Mouse (Mus musculus): ENCODE measurements around the gene Camkv. TPM values are rescaled to one million over a fixed set of nuclear protein-coding genes. Genes with fewer than 3 reads are reported as not detected.

The Camkv gene
- polyA plus RNA-seq (2012; rRNA removed) = 0.02 TPM in 1 of 2 replicates, not detected in the other

DNA sequence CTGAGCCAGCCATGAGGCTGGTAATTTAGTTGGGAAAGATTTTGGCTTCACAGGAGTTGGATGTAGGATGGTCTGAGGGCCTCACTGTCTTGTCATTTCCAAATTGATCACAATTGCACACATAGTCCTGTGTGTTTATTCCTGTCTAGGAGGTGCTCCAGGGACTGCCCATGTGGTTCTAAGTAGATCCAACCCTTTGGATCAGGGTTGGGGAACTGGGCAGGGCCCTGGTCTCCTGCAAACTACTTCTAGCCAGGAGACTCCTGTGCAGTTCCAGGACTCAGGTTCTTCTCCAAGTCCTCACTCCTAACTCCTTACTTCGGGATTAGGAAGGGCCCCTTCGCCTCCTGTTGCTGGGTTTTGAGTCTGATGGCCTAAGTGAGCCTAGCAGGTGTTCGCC, at the start of gene Camkv:
Camkv (plus strand) TSS at position 301 of the 400 bp plus-strand sequence.
- WGBS = 30% methylated on average over 3 of the region's 3 CpGs
- no peak for DNase-seq (ENCODE audit: low read depth, low spot score)

DNA sequence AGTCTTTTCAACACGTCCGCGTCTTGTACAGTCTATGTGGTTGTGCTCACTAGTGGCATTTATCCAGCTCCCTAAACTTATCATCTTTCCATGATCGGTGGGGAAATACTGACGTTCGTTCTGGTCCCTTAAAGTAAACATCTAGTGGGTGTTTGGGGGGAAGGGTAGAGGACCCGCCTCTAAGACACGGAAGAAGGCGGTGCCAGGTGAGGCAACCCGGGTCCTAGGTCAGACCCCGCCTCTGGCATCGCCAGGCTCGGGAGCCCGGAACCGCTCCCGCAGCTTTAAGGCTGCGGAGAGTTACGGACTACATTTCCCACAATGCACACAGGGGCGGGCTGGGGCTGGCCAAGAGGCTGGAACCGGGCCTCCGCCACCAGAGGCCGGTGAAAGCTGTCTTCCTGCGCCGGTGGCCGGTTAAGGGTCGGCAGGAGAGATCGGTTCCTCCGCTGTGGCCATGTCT, 47.6 kb upstream of the Camkv start, which contains the start of gene Mon1a:
Mon1a (plus strand) TSS at position 348 of the 463 bp plus-strand sequence.
- DNase-seq (ENCODE audit: low read depth, low spot score) = no peak
- WGBS = under 1% methylated on average over 28 of the region's 28 CpGs

DNA sequence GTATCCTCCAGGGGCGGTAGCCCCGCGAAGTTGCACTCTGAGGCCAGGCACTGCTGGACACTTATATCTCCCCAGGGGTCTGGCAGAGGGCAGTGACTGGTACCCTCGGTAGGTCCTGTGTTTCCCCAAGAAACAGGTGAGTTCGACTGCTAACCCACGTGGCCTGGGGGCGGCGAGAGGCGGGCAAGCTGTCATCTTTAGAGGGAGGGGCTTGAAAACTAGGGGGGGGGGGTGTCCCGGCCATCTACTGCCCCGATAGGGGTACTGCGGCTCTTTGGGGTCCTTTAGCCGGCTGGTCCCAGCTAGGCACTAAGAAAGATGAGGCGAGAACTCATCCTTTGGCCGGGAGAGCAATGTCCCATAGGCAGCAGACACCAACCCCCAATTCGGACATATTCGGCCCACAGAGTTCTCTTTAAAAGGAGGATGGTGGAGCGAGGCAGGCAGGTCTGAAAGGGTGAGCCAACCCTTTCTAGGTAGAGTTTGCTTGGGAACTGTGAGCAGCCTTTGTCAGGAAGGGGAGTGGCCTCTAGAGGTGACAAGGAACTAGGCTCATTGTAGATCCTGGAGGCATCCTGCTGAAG, 47.1 kb upstream of the Camkv start:
- DNase-seq (ENCODE audit: low read depth, low spot score) = no peak

DNA sequence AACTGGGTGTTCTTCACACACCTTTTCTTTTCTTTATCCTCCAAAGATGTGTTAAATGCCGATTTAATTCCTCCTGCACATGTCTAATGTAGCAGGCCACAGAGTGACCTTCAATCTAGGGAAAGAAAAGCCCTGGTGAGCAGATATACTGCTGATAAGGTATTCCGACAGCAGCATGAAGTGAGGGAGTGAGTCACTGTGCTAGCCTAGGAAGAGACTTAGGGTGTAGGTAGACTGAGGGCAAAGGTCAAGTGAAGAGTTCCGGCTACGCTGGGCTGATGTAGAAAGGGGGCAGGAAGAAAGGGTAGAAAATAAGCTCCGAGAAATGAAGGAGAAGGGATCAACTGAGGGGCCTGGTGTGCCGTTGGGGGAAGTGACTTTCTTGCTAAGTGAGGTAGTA, 45.2 kb upstream of the Camkv start:
- DNase-seq (ENCODE audit: low read depth, low spot score) = no peak
- 36% methylated on average over 6 of the region's 6 CpGs for WGBS

More for the DNA sequence above, 47.1 kb upstream of the Camkv start:
- WGBS = 1% methylated on average over 18 of the region's 18 CpGs

DNA sequence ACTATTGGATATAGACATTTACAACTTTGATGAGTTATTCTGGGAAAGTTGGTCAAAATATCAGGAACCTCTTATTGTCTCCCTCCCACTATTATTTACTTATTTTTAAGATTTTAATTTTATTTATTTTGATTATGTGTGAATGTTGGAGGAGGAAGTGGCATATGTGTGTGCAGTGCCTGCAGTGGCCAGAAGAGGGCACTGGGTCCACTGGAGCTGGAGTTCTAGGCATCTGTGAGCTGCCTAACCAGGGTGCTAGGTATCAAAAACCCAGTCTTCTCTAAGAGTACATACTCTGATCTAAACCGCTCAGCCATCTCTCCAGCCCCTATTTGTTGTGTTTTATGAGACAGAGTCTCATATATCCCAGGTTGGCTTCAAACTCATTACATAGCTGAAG, 44.5 kb upstream of the Camkv start:
- WGBS = 98% methylated on average over 1 of the region's 1 CpGs

DNA sequence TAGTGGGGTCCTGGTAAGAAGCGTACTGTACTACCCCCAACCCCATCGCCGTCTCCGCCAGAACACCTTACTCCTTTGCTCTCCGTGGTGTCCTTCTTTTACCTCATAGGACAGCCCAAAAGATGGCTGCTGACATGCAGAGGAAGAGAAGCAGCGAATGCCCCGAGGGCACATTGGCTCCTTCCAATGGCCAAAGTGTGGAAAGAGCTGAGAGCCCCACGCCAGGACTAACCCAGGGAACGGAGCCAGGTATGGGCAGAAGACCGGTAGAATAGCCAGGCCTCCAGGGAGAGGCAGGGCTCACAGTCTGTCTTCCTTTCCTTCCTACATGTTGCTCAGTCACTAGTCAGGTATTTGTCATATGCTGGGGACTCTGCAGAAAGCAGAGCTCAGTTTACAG, 36.9 kb upstream of the Camkv start:
- WGBS = 95% methylated on average over 10 of the region's 10 CpGs

More for the DNA sequence above, 44.5 kb upstream of the Camkv start:
- DNase-seq (ENCODE audit: low read depth, low spot score) = no peak

DNA sequence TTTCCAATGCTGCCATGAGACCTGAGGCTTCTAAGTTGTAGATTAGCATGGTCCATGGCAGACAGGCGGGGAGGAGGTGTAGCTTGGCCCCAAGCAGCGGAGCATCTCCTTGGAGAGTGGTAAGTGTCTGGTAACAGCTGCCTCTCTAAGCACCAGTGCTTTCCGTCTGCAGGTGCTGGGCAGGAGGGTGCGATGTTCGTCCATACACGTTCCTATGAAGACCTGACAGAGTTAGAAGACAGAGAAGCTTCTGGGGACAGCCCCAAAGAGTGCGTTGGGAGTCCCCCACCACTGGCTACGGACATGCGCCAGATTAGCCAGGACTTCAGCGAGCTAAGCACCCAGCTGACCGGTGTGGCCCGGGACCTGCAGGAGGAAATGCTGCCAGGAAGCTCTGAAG, 35.6 kb upstream of the Camkv start:
- WGBS = 91% methylated on average over 12 of the region's 12 CpGs

More for the DNA sequence above, 36.9 kb upstream of the Camkv start:
- DNase-seq (ENCODE audit: low read depth, low spot score) = no peak

DNA sequence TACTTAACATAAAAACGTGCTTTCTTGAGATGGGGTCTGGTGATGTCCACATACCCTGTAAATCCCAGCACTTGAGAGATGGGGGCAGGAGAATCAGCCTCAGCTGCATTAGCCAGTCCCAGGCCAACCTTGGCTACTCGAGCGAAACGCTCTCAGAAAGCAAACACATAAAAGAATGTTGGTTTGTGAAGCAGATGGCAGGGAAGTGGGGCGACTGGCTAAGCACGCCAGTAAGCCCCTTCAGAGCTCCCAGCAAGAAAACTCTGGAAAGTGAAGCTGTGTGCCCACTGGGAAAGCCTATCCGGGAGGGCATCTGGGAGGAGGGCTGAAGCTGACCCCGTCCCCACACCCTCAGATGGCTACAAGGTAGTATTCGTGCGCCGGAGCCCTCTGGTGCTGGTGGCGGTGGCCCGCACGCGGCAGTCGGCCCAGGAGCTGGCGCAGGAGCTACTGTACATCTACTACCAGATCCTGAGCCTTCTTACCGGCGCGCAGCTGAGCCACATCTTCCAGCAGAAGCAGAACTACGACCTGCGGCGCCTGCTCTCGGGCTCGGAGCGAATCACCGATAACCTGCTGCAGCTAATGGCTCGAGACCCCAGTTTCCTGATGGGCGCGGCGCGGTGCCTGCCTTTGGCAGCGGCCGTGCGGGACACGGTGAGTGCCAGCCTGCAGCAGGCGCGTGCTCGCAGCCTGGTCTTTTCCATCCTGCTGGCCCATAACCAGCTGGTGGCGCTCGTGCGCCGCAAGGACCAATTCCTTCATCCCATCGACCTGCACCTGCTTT, 34.4 kb upstream of the Camkv start:
- WGBS = 40% methylated on average over 44 of the region's 44 CpGs

More for the DNA sequence above, 35.6 kb upstream of the Camkv start:
- no peak for DNase-seq (ENCODE audit: low read depth, low spot score)

DNA sequence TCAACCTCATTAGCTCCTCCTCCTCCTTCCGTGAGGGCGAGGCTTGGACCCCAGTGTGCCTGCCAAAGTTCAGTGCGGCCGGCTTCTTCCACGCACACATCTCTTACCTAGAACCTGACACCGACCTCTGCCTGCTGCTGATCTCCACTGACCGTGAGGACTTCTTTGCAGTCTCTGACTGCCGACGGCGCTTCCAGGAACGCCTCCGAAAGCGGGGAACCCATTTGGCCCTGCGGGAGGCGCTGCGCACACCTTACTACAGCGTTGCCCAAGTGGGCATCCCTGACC, 33.9 kb upstream of the Camkv start:
- DNase-seq (ENCODE audit: low read depth, low spot score) = no peak
- 56% methylated on average over 17 of the region's 17 CpGs for WGBS

More for the DNA sequence above, 34.4 kb upstream of the Camkv start:
- no peak for DNase-seq (ENCODE audit: low read depth, low spot score)

DNA sequence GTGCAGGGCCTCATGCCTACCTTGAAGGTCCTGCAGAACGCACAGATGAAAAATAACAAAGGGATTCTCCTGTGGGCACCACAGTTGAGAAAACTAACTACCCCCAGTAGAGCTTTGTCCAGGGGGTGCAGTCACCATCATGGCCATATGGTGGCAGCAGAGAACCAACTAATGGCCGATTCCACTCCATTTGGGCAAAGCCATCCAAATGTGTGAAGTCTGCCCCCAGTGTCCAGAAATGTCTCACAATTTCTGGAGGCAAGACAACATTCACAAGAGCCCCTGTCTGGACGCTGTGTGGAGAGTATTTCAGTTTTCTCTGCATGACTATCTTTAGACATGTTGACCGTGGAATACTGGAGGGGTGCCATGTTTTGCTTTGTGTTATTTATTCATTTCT, 30.7 kb upstream of the Camkv start:
- 3% methylated on average over 4 of the region's 4 CpGs for WGBS
- DNase-seq (ENCODE audit: low read depth, low spot score) = no peak

DNA sequence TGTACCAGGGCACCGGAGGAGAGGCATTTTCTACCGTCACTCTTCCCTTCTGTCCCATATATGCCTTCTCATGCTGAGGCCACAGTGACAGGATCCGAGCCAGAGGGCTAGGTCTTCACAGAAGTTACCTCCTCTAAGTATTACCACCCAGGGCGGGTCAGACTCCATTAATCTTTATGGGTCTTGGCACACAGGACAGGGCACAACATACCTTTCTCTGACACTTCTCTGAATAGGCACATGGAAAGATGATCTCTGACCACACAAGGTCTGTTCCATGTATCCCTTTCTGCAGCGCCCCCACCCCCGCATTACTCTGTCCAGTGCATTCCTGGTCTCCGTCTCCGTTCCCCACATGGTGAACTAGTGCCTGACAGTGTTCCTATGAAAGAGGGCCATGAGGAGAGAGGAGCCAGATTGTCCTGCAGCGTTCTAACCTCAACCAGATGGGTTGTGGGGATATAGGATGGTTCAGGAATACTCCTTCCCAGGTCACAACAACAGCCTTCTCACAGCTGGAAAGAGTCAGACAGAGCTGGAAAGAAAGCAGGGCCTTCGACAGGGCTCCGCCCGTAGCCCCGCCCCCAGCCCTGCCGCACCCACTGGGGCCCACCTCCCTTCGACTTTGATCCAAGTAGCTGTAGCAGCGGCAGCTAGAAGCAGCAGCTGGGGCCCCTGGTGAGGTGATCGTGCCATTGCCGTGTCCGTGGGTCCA, 29.1 kb upstream of the Camkv start, which contains the start of gene Mst1r:
Mst1r (plus strand) TSS at position 622 of the 715 bp plus-strand sequence.
- DNase-seq (ENCODE audit: low read depth, low spot score) = no peak
- 8% methylated on average over 19 of the region's 19 CpGs for WGBS

DNA sequence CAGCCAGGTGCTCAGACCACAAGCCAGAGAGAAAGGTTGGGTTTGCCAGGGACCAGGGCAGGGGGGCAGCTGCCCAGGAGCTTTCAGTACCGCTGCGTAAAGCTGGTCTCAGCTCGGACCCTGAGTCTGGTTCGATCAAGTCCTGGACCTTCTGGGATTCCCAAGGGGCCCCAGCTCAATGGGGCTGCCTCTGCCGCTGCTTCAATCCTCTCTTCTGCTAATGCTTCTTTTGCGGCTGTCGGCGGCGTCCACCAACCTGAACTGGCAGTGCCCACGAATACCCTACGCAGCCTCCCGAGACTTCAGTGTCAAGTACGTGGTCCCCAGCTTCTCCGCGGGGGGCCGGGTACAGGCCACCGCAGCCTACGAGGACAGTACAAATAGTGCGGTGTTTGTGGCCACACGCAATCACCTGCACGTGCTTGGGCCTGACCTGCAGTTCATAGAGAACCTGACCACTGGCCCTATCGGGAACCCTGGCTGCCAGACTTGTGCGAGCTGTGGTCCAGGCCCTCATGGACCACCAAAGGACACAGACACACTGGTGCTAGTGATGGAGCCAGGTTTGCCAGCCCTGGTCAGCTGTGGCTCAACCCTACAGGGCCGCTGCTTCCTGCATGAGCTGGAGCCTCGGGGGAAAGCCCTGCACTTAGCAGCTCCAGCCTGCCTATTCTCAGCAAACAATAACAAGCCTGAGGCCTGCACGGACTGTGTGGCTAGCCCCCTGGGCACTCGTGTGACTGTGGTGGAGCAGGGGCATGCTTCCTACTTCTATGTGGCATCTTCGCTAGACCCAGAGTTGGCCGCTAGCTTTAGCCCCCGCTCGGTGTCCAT, 28.3 kb upstream of the Camkv start:
- 12% methylated on average over 31 of the region's 31 CpGs for WGBS
- no peak for DNase-seq (ENCODE audit: low read depth, low spot score)

DNA sequence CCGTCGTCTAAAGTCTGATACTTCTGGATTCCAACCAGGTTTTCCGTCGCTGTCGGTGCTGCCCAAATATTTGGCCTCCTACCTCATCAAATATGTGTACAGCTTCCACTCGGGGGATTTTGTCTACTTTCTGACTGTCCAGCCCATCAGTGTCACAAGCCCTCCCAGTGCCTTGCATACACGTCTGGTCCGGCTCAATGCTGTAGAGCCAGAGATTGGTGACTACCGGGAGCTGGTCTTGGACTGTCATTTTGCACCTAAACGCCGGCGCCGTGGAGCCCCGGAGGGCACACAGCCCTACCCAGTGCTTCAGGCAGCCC, 27.7 kb upstream of the Camkv start:
- DNase-seq (ENCODE audit: low read depth, low spot score) = no peak
- WGBS = 16% methylated on average over 14 of the region's 14 CpGs

DNA sequence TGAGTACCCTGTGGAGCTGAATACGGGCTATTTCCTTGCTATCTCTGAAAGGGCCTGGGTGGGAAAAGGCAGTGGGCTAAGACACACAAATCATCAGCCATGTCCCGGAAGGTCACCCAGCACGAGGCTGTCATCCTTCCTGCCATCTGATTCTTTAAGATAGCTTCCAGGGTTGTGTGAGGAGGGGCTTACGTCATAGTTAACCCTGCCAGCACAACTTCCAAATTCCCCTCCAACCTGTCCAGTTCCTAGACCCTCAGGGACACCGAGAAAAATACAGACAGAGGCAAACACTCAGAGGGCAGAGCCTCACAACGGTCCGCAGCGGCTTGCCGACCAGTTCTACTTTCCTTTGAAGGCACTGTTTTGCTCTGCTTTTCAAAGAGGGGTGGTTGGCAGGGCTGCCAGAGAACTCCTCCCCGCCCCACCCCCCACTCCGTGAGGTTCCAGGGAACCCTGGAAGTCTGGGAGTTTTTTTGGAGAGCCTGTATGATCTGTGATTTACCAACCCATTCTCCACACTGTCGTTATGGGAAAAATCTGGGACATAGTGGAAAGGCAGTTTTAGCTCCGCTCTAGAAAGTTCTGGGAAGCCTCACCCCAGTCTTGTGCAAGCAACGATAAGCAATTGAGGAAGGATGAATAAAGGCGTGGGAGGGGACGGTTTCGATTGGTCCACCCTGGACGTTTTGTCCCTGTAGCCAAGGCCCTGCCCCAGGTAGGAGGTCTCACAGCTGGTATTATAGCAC, 26.9 kb upstream of the Camkv start:
- peak; percentile 90 for DNase-seq (ENCODE audit: low read depth, low spot score)
- 15% methylated on average over 18 of the region's 18 CpGs for WGBS

DNA sequence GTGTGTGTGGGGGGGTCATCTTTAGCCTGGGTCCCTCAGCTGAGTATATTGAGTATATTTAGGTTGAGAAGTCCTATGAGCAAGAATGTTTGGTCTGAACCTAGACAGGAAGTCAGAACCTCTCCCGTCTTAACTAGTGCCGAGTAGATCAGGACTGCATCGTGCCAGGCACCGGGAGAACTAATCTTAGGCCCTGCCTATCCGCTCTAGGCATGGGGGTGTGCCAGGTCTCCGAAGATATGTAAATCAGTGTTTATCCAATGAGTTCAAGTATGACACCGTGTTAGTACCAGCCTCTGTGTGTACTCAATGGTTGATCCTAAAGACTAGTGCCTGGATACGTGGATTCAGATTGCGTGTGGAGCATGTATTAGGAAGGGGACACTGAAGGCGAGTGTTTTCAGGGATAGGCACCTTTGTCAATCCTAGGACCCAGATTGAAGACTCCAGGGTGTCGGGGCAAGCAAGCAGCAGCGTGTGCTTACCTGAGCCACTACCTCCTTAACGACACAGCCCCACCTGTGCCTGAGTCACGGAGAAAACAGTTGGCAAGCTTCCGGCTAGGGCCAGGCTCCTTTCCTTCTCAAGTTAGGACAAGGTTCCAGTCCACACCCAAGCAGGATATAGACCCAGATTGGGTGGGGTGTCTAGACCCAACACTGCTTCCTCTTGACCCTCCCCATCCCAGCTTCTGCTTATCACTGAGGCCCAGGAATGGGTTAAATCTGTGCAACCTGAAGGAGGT, 25.3 kb upstream of the Camkv start:
- DNase-seq (ENCODE audit: low read depth, low spot score) = peak; percentile 96

DNA sequence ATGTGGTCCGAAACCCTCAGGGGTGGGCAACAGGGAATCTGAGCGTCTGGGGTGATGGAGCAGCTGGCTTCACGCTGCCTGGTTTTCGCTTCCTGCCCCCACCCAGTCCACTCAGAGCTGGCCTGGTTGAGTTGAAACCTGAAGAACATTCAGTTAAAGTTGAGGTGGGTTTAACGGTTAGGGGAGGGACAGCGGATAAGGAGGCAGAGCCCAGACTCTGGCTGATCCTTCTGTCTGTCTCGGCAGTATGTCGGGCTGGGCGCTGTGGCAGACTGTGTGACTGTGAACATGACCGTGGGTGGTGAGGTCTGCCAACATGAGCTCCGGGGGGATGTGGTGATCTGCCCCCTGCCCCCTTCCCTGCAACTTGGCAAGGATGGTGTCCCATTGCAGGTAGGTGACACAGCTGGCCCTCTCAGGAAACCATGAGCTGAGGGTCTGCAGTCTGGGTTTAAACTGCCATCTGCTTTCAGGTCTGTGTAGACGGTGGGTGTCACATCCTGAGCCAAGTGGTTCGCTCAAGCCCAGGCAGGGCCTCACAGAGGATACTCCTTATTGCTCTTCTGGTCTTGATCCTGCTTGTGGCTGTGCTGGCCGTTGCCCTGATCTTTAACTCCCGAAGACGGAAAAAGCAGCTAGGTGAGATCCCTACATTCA, 20.6 kb upstream of the Camkv start:
- 88% methylated on average over 16 of the region's 16 CpGs for WGBS
- no peak for DNase-seq (ENCODE audit: low read depth, low spot score)

More for the DNA sequence above, 25.3 kb upstream of the Camkv start:
- WGBS = 26% methylated on average over 15 of the region's 15 CpGs

DNA sequence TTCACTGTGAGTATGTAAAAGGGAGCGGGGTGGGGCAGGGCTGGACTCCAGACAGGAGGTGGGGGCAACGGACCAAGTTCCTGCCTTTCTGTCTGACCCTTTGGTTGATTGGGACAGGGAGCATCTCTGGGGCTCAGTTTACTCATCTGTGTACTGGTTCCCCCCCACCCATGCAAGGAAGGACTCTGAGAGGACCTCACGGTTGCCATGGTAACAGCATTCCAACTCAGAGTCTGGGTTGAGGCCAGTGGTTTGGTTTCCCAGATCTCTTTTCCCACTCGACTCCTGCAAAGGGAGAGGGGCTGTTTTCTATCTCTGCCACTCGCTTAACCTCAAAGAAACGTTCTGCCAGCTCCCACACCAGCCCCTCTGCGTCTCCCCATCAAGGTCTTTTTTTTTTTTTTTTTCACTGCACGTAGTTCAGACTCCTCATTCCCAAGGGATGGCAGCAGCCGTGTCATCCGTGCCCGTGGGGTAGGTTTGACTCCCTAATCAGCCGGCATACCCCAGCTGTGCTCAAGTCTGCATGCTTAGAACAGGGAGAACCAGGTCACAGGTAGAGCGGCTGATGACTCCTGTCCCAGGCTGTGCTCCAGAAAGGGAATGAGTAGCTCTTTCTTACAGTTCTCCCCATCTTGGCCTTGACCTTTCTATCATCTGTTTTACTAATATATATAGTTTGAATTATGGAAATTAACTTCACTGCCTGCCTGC, 17.4 kb upstream of the Camkv start:
- 68% methylated on average over 13 of the region's 13 CpGs for WGBS
- DNase-seq (ENCODE audit: low read depth, low spot score) = no peak
